Mouse (Mus musculus) retina, postnatal 1 day (tissue): ENCODE measurements around the gene Zbtb46.

ENCODE experiments used
- DNase-seq: peaks from one replicate; pipeline ENCODE4 v3.0.0-alpha.2; 2012

The Zbtb46 gene

GRCm38 (mm10) chr2:181363946-181364345 lies 95.3 kb downstream of the Zbtb46 start:
- no peak for DNase-seq

DNA sequence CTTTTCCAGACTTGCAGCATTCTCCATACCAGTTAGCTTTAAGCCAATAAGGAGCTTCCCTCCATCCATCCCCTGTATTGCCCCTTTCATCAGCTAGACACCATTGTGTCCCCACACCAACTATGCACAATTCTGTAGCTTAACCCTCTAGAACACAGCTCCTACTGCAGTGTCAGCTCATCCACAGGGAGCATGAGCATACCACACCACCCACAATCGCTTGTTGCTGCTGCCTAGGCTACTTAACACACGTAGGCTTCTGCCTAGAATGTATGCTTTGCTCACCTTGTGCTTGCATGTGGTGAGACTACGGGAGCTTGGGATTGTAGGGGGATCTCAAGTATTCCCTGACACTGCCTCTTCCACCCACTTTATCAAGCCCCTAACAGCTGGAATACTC lies 102.4 kb downstream of the Zbtb46 start:
- no peak for DNase-seq

GRCm38 (mm10) chr2:181342766-181343165 lies 116.5 kb downstream of the Zbtb46 start:
- no peak for DNase-seq

DNA sequence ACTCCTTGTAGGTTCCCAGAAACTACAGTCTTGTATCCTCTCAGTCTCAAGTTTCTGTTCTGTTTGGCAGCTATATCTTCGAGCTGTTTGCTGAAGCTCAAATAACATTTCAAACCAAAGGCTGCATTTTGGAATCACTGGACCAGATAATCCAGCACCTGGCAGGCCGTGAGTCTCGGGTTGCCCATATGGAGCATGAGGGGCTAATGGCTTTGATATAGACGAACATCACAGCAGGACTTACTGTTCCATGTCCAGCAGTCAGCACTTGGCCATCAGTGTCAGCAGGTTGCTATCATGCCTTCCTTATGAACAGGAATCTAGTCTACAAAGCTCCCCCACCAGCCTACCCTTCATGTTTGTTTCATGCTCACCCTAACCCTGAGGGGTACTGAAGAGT lies 118.8 kb downstream of the Zbtb46 start:
- DNase-seq = no peak
